Mouse (Mus musculus): Measurements from ENCODE around the gene Ntrk1. TPM values are rescaled to one million over a fixed set of nuclear protein-coding genes. Genes with fewer than 3 reads are reported as not detected.

The Ntrk1 gene
- total RNA-seq, 2 experiments from 2014 or later = 3.8 to 6.8 TPM

DNA sequence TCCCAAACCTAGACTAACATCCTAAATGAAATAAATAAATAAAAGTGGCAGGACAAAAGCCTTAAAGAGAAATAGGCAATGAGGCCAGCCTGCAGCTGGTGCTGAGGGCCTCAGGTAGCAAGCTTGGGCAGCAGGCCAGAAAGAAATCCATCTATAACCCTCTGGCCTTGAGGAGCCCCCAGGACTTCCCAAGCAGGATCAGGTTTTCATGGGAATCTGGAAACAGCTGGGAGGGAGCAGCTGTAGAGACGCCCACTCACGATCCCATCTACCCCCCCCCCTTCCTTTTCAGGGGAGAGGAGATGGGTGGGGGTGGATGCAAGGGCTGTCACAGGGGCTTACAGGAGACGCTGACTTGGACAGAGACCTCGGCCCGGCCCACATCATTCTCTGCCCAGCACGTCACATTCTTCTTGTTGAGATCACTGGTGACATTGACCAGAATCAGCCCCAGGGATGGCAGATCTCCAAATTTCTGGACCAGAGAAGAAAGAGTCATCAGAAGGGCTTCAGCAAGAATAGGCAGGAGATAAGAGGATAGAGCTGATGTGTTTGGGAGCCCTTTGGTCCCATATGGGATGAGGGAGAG lies 9.2 kb downstream of the Ntrk1 start:
- peak; percentile 35 to 40 for DNase-seq

DNA sequence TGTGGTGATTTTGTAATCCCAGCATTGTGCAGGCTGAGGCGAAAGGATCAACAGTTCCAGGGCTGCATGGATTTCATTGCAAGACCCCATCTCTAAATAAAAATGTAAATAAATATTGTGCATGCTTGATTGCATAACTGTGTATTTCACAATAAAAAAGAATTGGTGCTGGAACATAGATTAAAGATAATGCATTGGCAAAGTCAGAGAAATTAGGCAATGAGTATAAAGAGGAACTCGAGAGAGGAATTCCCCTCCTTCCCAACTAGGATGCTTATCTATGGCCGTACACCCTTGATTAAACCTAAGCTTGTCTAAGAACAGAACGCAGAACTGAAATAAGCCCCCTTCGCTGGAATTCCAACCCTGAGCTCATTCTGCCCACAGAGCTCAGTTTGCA lies 9.8 kb downstream of the Ntrk1 start:
- DNase-seq = no peak

DNA sequence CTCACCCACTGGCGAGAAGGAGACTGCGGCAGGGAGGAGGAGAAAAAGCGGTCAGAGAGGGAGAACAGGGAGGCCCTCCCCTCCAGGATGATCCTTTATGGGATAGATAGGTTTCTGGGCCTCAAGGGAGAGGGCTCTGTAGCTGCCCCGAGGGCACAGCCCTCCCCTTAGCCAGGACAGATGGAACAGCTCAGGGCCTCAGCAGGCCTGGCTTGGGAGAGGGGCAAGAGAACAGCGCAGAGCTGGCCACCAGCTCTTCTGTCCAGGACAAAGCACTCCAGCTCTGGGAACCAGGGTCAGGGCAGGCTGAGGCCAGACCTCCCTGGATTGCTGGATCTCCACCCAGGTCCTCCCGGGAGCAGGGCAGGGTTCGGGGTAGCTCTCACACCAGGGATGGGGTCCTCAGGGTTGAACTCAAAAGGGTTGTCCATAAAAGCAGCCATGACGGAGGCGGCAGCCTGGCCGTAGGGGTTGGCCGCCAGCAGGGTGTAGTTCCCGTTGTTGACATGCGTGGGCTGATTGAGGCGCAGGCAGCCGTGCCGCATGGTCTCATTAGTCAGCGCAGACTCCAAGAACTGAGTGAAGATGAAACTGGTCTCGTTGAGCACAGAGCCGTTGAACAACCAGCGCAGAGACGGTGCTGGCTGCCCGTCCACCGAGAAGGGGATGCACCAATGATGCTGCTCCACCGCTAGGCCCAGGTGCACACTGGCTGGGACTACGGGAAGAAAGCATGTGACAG lies 11.5 kb downstream of the Ntrk1 start:
- DNase-seq = no peak

DNA sequence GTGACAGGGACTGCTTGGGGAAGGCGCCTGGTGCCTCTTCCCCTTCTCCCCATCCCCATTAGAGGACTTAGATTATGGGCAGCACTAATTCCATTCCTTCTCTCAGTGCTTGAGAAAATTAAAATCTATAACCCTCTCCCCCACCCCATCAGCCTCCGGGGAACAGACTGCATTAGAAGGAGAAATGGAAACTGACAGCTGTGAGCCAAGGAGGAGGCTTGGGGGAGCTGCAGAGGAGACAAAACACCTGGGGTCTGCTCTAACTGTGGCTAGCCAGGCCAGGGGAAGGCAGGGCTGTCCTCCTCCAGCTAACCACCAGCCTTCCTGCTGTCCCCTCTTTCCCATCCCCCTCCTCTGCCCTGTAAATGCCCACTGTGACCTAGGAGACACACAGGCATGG lies 15.9 kb downstream of the Ntrk1 start:
- no peak for DNase-seq

DNA sequence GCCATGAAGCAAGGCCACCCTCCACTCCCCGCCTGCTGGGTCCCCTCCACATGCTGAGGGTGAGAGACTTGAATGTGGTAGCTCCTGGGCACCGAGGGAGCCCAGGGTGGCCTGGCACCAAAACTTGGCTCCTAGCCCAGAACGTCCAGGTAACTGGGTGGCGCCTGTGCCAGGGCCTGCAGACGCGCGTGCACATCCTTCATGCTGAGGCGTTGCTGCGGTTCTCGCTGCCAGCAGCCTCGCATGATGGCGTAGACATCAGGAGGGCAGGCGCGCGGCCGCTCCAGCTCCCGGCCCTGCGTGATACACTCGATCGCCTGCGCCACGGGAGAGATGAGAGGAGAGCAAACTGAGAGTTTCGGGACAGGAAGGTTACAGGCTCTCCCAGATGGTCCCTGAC lies 16.7 kb downstream of the Ntrk1 start:
- no peak for DNase-seq

DNA sequence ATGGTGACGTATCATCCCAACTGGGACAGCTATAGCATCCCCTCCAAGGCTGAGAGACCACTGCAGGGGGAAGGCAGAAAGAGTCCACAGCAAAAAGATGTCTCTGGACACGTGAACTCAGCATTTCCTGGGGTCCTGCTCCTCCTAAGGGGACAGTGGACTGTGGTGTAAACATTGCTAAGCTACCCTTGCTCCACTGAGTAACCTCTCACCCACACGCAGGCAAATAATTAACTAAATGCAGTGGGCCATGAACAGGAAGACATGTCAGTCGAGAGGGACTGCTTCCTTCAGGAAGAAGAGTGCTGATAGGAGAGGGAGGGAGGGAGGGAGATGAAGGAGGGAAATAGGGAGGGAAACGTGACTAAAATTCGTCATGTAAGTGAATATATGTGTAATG lies 23.9 kb downstream of the Ntrk1 start:
- DNase-seq = no peak

DNA sequence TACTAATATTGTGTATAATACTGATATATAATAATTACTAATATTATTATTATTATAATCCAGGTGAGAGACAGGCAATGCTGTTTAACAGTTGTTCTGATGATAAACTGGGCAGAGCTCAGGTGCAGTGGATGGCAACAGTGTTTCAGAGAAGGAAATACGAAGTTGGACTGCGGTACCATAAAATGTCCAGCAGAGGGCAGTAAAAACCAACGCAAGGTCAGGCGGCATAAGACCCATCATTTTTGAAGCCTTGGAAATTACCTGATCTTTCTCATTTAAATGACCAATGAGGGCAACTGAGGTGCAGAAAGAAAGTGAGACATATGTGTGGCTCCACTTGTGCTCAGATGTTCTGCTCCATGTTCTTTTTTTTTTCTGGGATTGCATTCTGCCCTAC lies 24.7 kb downstream of the Ntrk1 start:
- peak; percentile 32 to 56 for DNase-seq

DNA sequence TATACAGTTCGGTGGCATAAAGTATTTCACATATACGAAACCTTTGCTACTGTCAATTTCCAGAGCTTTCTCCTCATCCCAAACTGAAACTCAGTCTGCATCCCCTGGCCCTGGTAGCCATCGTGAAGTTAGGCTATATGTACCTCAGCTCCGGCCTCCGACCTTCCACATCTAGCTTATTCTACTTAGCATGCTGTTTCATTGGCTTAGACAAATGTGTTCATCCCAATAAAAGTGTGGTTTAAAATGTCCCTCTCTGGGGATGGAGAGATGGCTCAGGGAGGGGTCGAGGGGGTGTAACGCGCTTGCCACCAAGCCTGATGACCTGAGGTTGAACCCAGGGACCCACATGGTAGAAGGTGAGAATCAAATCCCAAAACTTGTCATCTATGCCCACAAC lies 25.5 kb downstream of the Ntrk1 start:
- DNase-seq = no peak

DNA sequence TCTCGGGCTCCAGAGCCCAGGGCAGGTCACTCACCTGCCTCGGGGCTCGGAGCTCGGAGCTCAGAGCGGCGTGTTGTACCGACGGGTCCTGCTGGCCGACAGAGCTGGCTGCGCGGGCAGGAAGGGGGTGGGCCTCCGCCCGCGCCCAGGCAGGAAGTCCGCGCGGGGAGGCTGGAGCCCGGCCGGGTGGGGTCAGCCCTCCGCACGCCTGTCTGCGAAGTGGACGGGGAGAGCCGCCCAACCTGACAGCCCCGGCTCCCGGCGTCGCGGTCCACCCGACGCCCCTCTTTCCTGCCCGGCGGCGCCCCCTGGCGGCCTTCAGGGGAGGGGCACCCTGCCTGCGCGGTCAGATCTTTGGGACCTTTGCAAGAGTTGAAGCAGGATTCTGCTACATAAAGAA lies 26.1 kb downstream of the Ntrk1 start:
- peak; percentile 81 to 91 for DNase-seq

DNA sequence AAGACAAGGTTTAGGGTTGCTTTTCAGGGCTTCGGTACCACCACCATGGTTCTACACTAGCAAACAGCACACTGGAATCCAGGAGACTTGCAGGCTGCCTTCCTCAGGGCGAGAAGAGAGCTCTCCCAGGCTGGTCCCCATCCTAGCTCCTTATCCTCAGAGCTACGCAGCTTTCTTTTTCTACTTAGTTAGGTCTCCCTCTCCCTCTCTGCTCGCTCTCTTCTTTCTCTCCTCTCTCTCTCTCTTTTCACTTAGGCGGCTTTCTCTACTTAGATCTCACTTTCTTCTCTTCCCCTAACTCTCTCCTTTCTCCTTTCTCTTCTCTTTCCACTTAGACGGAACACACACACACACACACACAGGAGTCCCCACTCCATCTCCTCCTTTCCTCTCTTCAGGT lies 26.5 kb downstream of the Ntrk1 start:
- no peak for DNase-seq

DNA sequence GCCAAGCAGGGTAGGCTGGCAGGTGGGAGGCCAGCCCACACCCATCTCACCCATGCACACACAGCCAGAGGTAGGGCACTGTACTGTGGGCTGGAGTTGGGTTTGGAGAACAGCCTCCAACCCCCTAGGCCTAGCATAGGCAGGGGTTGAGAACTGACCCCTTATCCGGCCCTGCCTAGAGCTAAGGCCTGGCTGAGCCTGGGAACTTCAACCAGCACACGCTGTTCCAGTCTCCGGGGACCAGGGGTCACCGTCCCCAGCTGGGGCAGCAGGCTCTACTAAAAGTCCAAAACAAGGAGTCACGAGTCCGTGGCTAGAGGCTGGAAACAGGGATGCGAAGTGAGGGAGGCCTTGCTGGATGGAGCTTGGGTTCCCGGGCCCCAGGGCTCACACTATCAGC lies 27.2 kb downstream of the Ntrk1 start:
- peak; percentile 19 to 32 for DNase-seq

DNA sequence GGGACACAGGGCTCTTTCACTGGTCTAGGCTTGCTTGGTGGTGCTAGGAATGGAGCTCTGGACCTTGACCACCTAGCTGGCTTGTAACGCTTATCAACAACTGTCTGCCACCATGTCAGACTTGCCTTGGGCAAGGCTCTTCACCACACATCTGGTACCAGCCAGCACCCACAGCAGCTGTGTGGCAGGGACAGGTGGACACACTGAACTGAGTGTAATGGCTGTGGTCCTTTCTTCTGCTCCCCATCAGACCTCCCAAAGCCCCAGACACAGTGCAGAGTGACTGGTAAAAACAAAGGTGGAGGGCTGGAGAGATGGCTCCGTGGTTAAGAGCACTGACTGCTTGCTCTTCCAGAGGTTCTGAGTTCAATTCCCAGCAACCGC lies 28.7 kb downstream of the Ntrk1 start:
- DNase-seq = no peak

DNA sequence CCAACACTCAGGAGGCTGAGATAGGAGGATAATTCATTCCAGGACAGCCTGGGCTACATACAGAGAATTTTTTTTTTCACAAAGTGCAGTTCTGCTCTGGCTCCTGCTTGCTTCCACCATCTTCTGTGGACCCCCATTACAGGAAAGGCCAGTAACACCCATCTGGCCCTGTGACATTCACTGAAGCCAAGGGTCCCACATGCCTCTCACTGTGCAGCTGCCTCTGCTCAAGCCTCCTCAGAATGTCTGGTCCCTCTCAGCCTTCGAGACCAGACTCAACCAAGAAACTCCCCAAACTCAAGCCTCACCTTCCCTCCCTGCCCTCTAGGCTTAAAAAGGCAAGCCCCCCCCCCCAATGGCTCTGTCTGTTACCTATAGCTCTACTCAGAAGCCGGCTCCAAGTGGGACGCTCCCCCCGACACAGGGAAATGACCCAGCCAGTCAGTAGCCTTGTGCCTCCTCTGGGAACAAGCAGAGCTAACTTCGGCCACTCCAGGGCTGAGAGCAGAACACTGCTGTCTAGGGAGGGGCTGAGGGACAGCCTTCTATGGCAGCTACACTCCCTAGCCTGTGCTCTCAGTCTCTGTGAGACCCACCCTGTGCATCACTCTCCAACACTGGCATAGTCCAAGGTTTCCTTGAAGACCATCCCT lies 29.2 kb downstream of the Ntrk1 start:
- no peak for DNase-seq

DNA sequence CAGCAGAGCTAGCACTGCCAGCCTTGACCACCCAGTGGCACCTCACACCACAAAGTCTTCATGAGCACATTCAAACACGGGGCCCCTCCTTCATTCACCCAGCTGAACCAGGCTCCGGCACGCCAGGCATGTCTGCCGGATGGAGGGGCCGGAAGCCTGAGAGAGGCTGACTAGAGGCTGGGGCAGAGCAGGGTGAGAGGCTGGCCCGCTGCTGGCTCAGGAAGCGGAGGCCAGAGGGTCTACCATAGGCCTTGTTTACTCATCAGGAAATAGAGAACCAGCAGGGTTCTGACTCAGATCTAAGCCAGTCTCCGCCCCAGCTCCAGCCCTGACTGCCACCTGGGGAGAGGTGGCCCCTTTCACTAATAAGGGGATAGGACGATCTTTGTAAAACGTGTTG lies 29.9 kb downstream of the Ntrk1 start:
- DNase-seq = peak; percentile 60 to 75

DNA sequence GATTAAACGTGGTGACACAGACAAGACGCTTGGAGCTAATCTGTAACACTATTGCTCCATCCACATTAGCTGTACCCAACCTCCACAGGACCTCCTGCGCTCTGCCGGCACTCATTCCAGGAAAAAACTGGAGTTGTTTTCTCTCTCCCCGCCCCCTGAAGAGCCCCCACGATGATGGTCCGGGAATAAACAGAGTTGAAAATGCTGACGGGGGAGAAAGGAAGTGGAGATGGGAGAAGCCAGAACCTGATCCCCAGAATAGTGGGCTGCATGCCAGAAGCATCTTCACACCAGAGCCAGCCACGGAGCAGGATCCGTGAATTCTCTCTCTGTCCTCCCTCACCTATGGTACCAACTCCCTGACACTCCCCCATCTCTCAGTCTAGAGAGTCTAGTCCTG lies 30.5 kb downstream of the Ntrk1 start:
- no peak for DNase-seq

DNA sequence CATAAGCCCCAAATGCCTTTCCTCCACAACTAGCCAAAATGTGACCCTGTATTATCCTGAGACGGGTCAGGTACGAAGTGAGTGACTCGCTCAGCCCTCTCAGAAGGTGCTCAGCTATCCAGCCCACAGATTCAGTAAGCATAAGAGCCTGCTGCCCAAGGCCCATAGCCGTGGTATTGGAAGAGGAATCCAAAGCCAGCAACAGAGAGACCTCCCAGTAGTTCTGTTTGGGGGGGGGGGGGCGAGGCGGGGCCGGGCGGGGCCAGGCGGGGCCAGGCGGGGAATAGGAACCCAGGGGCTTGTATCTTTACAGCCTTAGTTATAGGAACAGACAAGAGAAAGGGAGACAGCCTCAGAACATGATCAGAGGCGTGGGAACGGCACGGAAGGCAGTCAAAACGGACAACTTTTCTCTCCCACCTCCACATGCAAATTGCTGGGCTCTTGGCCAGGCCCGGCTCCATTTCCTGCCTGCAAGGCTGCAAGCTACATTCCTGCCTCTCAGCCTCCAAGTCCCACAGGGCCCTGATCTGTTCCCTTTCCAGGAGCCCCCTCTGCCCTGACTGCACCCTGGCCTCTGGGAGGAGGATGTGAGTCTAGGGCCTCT lies 31.2 kb downstream of the Ntrk1 start:
- peak; percentile 72 to 79 for DNase-seq

DNA sequence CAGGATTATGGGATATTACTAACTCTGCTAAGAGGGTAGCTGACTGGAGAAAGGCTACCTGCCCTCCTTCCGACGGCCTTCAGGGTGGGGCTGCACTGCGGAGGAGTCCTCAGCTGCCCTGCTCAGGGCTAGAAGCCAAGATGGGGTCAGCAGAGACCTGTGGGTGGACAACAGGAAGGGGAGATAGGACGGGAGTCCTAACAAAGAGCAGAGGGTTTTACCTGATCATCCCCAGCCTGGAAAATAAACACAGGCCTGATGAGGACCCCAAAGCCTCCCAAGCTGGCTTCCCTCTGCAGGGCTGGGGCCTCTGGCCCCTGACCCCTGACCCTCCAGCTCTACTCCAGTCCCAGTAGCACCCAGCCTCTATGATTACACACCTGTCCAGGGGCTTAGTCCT lies 31.8 kb downstream of the Ntrk1 start:
- no peak for DNase-seq

DNA sequence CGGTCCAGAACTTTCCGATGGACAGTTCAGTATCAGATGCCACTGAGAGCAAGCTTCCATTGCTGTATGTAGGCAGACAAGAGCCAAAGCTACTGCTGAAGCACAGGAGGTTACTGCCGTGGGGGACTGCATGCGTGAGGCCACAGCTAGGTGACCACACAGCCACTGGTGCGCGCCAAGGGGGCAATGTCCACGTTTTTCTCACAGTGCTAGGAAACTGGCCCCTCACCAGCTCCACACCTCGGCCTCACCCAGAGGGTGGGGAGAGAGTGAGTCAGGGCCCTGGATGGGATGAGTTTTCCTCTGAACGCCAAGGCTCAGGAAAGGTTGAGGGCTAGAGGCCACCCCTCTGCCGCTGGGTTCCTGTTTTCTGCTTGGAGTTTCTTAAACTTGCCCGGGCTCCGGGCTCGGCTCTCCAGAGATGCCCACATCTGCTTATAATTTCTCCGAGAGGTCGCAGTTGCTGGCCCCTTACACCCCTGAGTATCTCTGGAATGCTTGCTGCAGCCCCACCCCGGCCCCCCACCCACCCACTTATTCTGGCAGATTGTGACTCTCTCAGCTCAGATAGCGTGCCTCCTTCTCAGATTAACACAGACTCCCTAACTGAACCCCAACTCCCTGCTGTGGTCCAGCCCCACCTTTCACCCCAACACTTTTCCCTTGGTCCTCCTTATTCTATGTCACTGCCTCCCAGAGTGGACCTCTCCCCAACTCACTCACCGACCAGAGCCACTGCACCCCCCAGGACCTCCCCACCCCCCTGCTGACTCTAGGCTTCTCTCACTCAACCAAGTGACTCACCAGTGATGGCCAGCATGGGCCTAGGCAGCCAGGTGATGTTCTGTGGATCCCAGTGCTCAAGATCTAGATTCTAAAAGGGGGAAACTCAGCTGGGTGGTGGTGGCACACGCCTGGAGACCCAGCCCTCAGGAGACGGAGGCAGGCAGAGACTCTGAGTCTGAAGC lies 33.3 kb downstream of the Ntrk1 start:
- DNase-seq = no peak

DNA sequence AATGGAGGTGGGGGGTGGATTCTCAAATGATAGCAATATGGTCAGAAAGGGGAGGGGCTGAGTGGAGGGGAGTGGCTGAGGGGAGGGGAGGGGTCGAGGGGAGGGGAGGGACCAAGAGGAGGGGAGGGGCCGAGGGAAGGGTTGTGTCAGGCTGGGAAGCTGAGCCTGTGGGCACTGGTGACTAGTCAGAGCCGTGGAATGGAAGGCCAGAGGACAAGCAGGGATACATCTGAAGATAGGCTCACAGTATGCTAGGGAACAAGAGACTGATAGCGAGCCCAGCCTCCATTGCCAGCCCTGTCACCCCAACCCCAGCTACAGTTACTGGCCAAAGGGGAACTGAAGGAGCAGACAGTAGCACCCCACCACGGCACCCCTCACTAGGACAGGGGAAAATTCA lies 36.3 kb downstream of the Ntrk1 start:
- DNase-seq = peak; percentile 50 to 63

DNA sequence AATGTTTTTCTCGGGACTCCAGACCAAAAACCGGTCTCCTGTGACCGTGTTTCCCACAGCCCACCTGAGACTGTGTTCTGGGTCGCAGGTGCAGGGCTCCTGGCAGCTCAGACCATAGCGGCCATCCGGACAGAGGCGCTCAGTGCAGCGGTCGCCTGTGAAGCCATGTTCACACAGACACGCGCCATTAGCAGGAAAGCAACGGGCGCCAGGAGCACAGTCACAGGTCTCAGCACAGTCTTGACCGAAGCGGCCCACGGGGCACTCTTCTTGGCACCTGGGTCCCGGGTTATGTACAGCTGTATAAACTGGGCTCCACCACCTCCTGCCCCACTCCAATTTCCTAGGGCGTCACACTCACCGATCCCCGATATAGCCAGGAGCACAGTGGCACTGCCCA lies 38.5 kb downstream of the Ntrk1 start:
- DNase-seq = no peak

DNA sequence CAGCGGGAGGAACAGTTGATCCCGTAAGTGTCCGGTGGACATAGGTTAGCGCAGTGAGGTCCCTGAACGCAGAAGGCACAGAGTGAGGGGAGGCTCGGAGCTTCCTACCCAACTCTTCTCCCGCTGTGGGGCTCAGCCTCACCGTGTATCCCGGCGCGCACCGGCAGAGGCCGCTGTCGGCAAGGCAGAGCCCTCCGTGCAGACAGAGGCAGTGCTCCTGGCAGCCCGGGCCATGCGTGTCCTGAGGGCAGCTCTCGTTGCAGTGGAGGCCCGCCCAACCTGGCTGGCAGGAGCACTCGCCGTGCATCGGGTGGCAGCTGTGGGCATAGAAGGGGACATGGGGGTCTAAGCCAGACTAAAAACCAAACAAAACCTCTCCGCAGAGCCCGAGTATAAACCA lies 39.0 kb downstream of the Ntrk1 start:
- DNase-seq = peak; percentile 93 to 94

DNA sequence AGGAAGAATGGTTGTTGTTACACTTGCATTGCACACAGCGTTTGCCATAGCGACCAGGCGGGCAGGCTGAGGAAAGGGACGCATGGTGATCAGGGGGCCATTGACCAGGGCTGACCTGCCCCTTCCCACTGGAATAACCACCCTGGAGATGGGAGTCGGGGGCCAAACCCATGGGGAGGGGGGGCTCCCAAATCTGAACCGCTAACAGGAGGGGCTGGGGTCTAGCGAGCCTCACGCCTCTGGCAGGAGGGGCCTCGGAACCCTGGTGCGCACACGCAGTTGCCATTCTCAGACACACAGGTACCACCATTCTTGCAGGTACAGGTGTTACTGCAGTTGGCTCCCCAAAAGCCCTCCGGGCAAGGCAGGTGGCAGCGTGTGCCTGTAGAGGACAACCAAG lies 41.1 kb downstream of the Ntrk1 start:
- DNase-seq = no peak

Data from adrenal gland, postnatal 36 days (tissue).